Mouse (Mus musculus): ENCODE measurements around the gene Dnase2b.

DNA sequence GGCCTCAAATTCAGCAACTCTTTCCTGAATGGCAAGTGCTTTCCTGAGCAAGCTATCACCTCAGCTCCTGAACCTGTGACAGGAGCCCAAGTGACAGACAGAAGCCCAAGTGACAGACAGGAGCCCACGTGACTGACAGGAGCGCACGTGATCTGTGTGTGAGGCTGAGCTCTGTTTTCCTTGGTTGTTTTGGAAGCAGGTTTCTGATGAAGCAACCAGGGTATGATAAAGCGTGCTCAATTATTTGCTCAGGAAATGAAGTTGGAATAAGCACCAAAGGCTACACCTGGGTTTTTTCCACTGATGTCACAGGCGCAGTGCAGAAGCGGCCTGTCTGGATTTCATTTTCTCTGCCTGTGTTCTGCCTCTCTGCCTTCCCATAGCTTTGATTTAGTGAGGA is 25.9 kb downstream of the Dnase2b start:
- TF ChIP-seq CTCF (IDR thresholded peaks at IDR 0.05; ENCODE audit: insufficient read depth, low read length) (no peak), POLR2A (IDR thresholded peaks at IDR 0.05; ENCODE audit: borderline replicate concordance, extremely low read depth, low read depth, low read length) (no peak)
